Mouse (Mus musculus): ENCODE data around the gene Smarcc1.
"Not testable (repeated sequence)": the region's sequence is repeated elsewhere in the genome, so short reads cannot be mapped to it uniquely, and the experiment has no call there.

DNA sequence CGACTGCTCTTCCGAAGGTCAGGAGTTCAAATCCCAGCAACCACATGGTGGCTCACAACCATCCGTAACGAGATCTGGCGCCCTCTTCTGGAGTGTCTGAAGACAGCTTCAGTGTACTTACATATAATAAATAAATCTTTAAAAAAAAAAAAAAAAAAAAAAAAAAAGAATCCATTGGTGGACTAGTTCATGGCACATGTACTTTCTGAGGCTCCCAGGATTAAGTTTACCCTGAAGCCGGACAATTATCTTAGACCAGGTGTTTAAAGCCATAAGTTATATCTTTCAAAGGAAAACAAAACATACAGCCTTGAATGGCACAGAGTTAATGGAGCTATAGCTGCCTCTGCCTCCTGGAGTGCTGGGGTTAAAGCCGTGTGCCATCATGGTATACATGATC lies 41.0 kb upstream of the Smarcc1 start:
- TF ChIP-seq CTCF (IDR thresholded peaks at IDR 0.05; ENCODE audit: low read depth); EP300 (optimal IDR thresholded peaks at IDR 0.05): not testable (repeated sequence)
